Mouse (Mus musculus): ENCODE results near the gene Wnk1. TPM values are rescaled to one million over a fixed set of nuclear protein-coding genes. Genes with fewer than 3 reads are reported as not detected.
"Not testable (repeated sequence)": the region's sequence is repeated elsewhere in the genome, so short reads cannot be mapped to it uniquely, and the experiment has no call there.

Wnk1 gene
- 100 to 1,000 TPM; 158 to 165 TPM for total RNA-seq (2021)
- long read RNA-seq, experiment 1, partial matches to known transcripts, result 4 of 6 reads
- long read RNA-seq, experiment 1, other reads (novel, unspliced or antisense), result 2 of 6 reads
- long read RNA-seq, experiment 2, partial matches to known transcripts, result 0 of 10 reads
- long read RNA-seq, experiment 2, other reads (novel, unspliced or antisense), result 9 of 10 reads

- peak; percentile 97 to 99 for DNase-seq (ENCODE audit: low spot score in 2 of 2)
These were observed at the start of gene Wnk1 for GRCm38 (mm10) chr6:120038366-120039255. Wnk1 (minus strand) TSS chr6:120038672.

GRCm38 (mm10) chr6:120087041-120087440 lies 48.6 kb upstream of the Wnk1 start:
- DNase-seq (ENCODE audit: low spot score in 2 of 2), result not testable (repeated sequence)

GRCm38 (mm10) chr6:120085832-120086231 lies 47.4 kb upstream of the Wnk1 start:
- DNase-seq (ENCODE audit: low spot score in 2 of 2), result no peak

- DNase-seq (ENCODE audit: low spot score in 2 of 2), result no peak
These were observed 46.5 kb upstream of the Wnk1 start for GRCm38 (mm10) chr6:120084983-120085382.

GRCm38 (mm10) chr6:120083442-120083841 lies 45.0 kb upstream of the Wnk1 start:
- DNase-seq (ENCODE audit: low spot score in 2 of 2), result no peak

- DNase-seq (ENCODE audit: low spot score in 2 of 2), result no peak
These were observed 44.5 kb upstream of the Wnk1 start for GRCm38 (mm10) chr6:120082951-120083411.

GRCm38 (mm10) chr6:120082251-120082950 lies 43.9 kb upstream of the Wnk1 start:
- no peak for DNase-seq (ENCODE audit: low spot score in 2 of 2)

- DNase-seq (ENCODE audit: low spot score in 2 of 2), result no peak
These were observed 43.0 kb upstream of the Wnk1 start for GRCm38 (mm10) chr6:120081516-120081915.

GRCm38 (mm10) chr6:120079547-120079946 lies 41.1 kb upstream of the Wnk1 start:
- no peak for DNase-seq (ENCODE audit: low spot score in 2 of 2)

- DNase-seq (ENCODE audit: low spot score in 2 of 2), result no peak
These were observed 38.4 kb upstream of the Wnk1 start for GRCm38 (mm10) chr6:120076619-120077450.

GRCm38 (mm10) chr6:120072630-120073029 lies 34.2 kb upstream of the Wnk1 start:
- DNase-seq (ENCODE audit: low spot score in 2 of 2), result no peak

GRCm38 (mm10) chr6:120069546-120069945 lies 31.1 kb upstream of the Wnk1 start:
- DNase-seq (ENCODE audit: low spot score in 2 of 2), result no peak

- DNase-seq (ENCODE audit: low spot score in 2 of 2), result no peak
These were observed 27.2 kb upstream of the Wnk1 start for GRCm38 (mm10) chr6:120065552-120066177.

- no peak for DNase-seq (ENCODE audit: low spot score in 2 of 2)
These were observed 26.2 kb upstream of the Wnk1 start for GRCm38 (mm10) chr6:120064627-120065026.

- DNase-seq (ENCODE audit: low spot score in 2 of 2), result no peak
These were observed 24.5 kb upstream of the Wnk1 start for GRCm38 (mm10) chr6:120062934-120063333.

- no peak for DNase-seq (ENCODE audit: low spot score in 2 of 2)
These were observed 17.4 kb upstream of the Wnk1 start for GRCm38 (mm10) chr6:120055666-120056540.

GRCm38 (mm10) chr6:120054412-120054811 lies 15.9 kb upstream of the Wnk1 start:
- no peak for DNase-seq (ENCODE audit: low spot score in 2 of 2)

GRCm38 (mm10) chr6:120047705-120048292 lies 9.3 kb upstream of the Wnk1 start:
- DNase-seq (ENCODE audit: low spot score in 2 of 2), result no peak

- DNase-seq (ENCODE audit: low spot score in 2 of 2), result no peak
These were observed 6.9 kb upstream of the Wnk1 start for GRCm38 (mm10) chr6:120045406-120045805.

Data from layer of hippocampus, postnatal 14 days (tissue).